Mouse (Mus musculus) adrenal gland, adult 18-20 months (tissue): ENCODE results near the gene Cd82. TPM values are rescaled to one million over a fixed set of nuclear protein-coding genes. Genes with fewer than 3 reads are reported as not detected.

Source experiments
- microRNA-seq, 2 experiments: library from miRNA; unstranded; fragments of <30 nt; microRNA quantifications; one replicate each; pipeline ENCODE4 v1.2.0; 2021; ENCODE audit warnings: borderline number of aligned reads in 2 of 2
- total RNA-seq, 2 experiments: library from RNA; stranded (reverse); gene quantifications; 1 replicate in 1 of 2; 2 replicates in 1 of 2; pipeline ENCODE4 v1.2.3; 2021

The Cd82 gene
- total RNA-seq, 2 experiments from 2014 or later: 55.7 to 67.5 TPM

Small RNA genes lying within 50 kb of the gene (microRNA-seq; reads per million reads assigned to microRNA genes)
- 0 to 1.2 reads per million in 2 experiments for gene Mir7001

Other genes starting within 250 kb of the Cd82 start
- 10 to 100 TPM; 43.8 to 79.6 TPM for gene Tspan18, start 128.6 kb downstream of the Cd82 start, total RNA-seq
- gene Gm10803, start 97.4 kb upstream of the Cd82 start, total RNA-seq: not detected
- under 1 TPM; 0.40 to 0.48 TPM for gene Alx4, start 179.2 kb upstream of the Cd82 start, total RNA-seq